Mouse (Mus musculus) adrenal gland, postnatal 25 days (tissue): Measurements from ENCODE around the gene Phf21b. TPM values are rescaled to one million over a fixed set of nuclear protein-coding genes. Genes with fewer than 3 reads are reported as not detected.

ENCODE experiments used
- total RNA-seq: library from RNA; stranded (reverse); gene quantifications from 2 replicates; pipeline ENCODE4 v1.2.3, GENCODE M21; 2021

The Phf21b gene
- total RNA-seq, 1 experiment from 2014 or later = 3.2 TPM

Other genes starting within 250 kb of the Phf21b start
- 3.7 and 5.0 TPM in 2 replicates for gene Prr5, start 186.4 kb downstream of the Phf21b start, total RNA-seq
- 0.76 TPM in 1 of 2 replicates, not detected in the other for gene Arhgap8, start 136.0 kb downstream of the Phf21b start, total RNA-seq
- gene Gm29666, start 64.0 kb upstream of the Phf21b start, total RNA-seq = 0.24 and 0.39 TPM in 2 replicates
- gene Nup50, start 67.4 kb upstream of the Phf21b start, total RNA-seq = 40.0 and 40.8 TPM in 2 replicates
- 18.6 and 28.8 TPM in 2 replicates for gene 5031439G07Rik, start 132.5 kb upstream of the Phf21b start, total RNA-seq
- not detected in 2 replicates for gene Upk3a, start 161.1 kb upstream of the Phf21b start, total RNA-seq
- gene Fam118a, start 172.9 kb upstream of the Phf21b start, total RNA-seq = 9.0 and 15.8 TPM in 2 replicates